Mouse (Mus musculus): ENCODE data around the gene Ddx46.

GRCm38 (mm10) chr13:55682201-55682600, 47.4 kb downstream of the Ddx46 start:
- TF ChIP-seq CTCF (IDR thresholded peaks at IDR 0.05; ENCODE audit: borderline replicate concordance, insufficient read depth, low read length) (no peak), POLR2A (IDR thresholded peaks at IDR 0.05; ENCODE audit: low read depth, low read length) (no peak)

Data from embryonic fibroblast, embryonic 13.5 days (primary cell).